Mouse (Mus musculus) ES-E14 (cell line): ENCODE measurements around the gene 1700025G04Rik. TPM values are rescaled to one million over a fixed set of nuclear protein-coding genes. Genes with fewer than 3 reads are reported as not detected.

ENCODE experiments used
- DNase-seq: peaks from one replicate; pipeline ENCODE4 v3.0.0-alpha.2; 2013; ENCODE audit warnings: low read depth, low spot score
- H3K27ac ChIP-seq: 2 replicates; pipeline ENCODE4 v1.5.1; 2012; ENCODE audit warnings: low read depth, mild to moderate bottlenecking, low read length, moderate library complexity, mixed read lengths; ENCODE audit not compliant: poor library complexity, insufficient read depth, severe bottlenecking
- H3K36me3 ChIP-seq: 2 replicates; pipeline ENCODE4 v1.6.1; 2012; ENCODE audit warnings: mild to moderate bottlenecking, low read length, moderate library complexity, mixed read lengths; ENCODE audit not compliant: control insufficient read depth, poor library complexity, insufficient read depth, severe bottlenecking
- H3K4me1 ChIP-seq, 2 experiments: fragments of 150-350 bp in 1 of 2; sonication (generic) in 1 of 2; 2 replicates each; pipeline ENCODE4 v1.6.1; 2012; ENCODE audit warnings: low read length in 2 of 2, mild to moderate bottlenecking in 1 of 2, mixed read lengths in 1 of 2; ENCODE audit not compliant: control insufficient read depth in 2 of 2, insufficient read depth in 2 of 2, poor library complexity in 1 of 2
- H3K4me3 ChIP-seq, 2 experiments: fragments of 150-350 bp in 1 of 2; sonication (generic) in 1 of 2; 2 replicates each; pipeline ENCODE4 v1.5.1; 2012; ENCODE audit warnings: low read length in 2 of 2, low read depth in 1 of 2, mild to moderate bottlenecking in 1 of 2, mixed read lengths in 1 of 2; ENCODE audit not compliant: insufficient read depth in 1 of 2, poor library complexity in 1 of 2, severe bottlenecking in 1 of 2
- H3K9ac ChIP-seq: 2 replicates; pipeline ENCODE4 v1.6.1; 2012; ENCODE audit warnings: low read depth, mild to moderate bottlenecking, low read length, mixed read lengths; ENCODE audit not compliant: poor library complexity, insufficient read depth, severe bottlenecking
- H3K9me3 ChIP-seq: fragments of 150-350 bp; sonication (generic); 2 replicates; pipeline ENCODE4 v1.6.1; 2012; ENCODE audit warnings: low read depth, mild to moderate bottlenecking, low read length; ENCODE audit not compliant: control insufficient read depth, insufficient read depth
- CHD2 ChIP-seq: IDR thresholded peaks from 2 replicates; pipeline ENCODE4 v1.6.1; 2014; ENCODE audit warnings: mild to moderate bottlenecking, low read depth, low read length, inconsistent platforms
- HCFC1 ChIP-seq: IDR thresholded peaks from 2 replicates; pipeline ENCODE4 v1.6.1; 2012; ENCODE audit warnings: low read length, inconsistent platforms, borderline replicate concordance; ENCODE audit not compliant: insufficient read depth
- MAFK ChIP-seq: IDR thresholded peaks from 2 replicates; pipeline ENCODE4 v1.6.1; 2014; ENCODE audit warnings: mild to moderate bottlenecking, low read depth, low read length, inconsistent platforms; ENCODE audit not compliant: insufficient read depth
- ZC3H11A ChIP-seq: IDR thresholded peaks from 2 replicates; pipeline ENCODE4 v1.6.1; 2012; ENCODE audit warnings: low read depth, mild to moderate bottlenecking, inconsistent platforms, low read length, borderline replicate concordance
- ZNF384 ChIP-seq: IDR thresholded peaks from 2 replicates; pipeline ENCODE4 v1.6.1; 2012; ENCODE audit warnings: low read depth, low read length, inconsistent platforms
- in situ Hi-C, 2 experiments: fragments of 600-800 bp; cut with MboI; formaldehyde crosslinking; loops; one replicate each; pipeline ENCODE4 v1.15.1; 2025; ENCODE audit warnings: low sequenced_read_pairs in 2 of 2, inconsistent platforms in 1 of 2; ENCODE audit not compliant: unreplicated experiment in 2 of 2
- total RNA-seq: library from RNA; depleted of rRNA; stranded (reverse); fragments of 300-350 nt; gene quantifications from 2 replicates; pipeline ENCODE4 v1.2.3, GENCODE M21; 2012

Gene 1700025G04Rik
- total RNA-seq, 1 experiment: 2.1 TPM

DNA sequence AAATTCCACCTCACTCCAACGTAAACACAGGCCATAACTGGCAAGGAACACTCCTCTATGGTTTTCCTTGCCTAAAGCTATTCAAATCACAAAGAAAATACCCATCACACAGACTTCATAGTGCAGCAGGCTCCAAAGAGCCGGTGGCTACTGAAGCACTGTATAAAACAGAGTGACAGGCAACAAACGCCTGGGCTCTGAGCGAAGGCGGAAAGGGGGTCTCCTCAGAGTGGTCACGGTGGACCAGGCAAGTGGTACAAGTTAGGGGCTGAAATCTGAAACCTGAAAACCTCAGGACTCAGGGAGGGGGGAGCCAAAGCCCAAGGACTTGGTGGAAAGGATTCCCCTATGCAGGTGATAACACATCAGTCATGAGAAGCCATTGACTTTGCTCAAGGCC lies 127.8 kb downstream of the 1700025G04Rik start:
- TF ChIP-seq CHD2 (no peak), MAFK (no peak), ZNF384 (no peak), HCFC1 (no peak), ZC3H11A (no peak)
- H3K36me3 ChIP-seq: no peaks in the 10 kb centered on the region
- H3K4me1 ChIP-seq: no peaks in the 10 kb centered on the region
- no peak overlapping the region for H3K4me3 ChIP-seq
- H3K9ac ChIP-seq: no peak overlapping the region
- no peak overlapping the region for H3K27ac ChIP-seq
- H3K9me3 ChIP-seq: no peaks in the 10 kb centered on the region
- in situ Hi-C loops: no loop called here
- no peak for DNase-seq

DNA sequence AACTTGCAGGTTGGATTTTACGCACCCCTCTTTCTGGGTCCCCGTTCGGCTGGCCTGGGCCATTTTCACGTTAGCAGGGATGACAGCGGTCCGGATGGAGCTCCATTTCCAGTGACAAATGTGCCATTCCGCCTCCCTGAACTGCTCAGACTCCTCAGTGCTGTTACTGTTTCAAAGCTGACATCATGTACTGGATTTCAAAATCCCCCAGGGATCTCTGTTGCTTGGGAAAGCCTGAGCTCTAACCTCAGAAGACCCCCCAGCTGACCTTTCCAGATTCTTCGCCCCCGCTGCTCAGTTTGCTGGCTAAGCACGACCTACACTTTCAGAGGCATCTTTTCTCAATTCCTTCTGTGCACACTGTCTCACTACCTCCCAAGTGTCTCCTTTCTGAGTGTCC lies 128.7 kb downstream of the 1700025G04Rik start:
- no peak overlapping the region for H3K4me3 ChIP-seq
- DNase-seq: no peak
- H3K36me3 ChIP-seq: no peaks in the 10 kb centered on the region
- H3K9ac ChIP-seq: no peak overlapping the region
- TF ChIP-seq HCFC1: no peak
- TF ChIP-seq CHD2: no peak
- TF ChIP-seq ZNF384: no peak
- no peaks in the 10 kb centered on the region for H3K4me1 ChIP-seq
- H3K27ac ChIP-seq: no peak overlapping the region
- in situ Hi-C loops: no loop called here
- no peaks in the 10 kb centered on the region for H3K9me3 ChIP-seq

DNA sequence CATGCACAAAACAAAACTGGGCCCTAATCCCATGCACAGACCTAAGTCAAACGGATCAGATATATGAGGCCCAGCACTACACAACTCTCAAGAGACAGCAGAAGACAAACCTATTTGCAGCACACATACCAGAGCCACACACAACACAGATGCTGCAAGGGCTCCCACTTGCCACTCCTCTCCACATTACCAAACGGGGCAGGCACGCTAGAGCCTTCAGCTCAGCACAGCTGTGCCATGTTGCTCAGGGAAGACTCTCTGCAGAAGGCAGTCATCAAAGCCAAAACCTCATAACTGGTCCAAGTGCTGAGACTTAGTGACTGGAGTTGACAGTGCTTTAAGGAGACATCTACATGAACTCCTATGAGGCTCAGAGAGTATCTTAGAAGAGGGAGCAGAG lies 130.9 kb downstream of the 1700025G04Rik start:
- no peak for DNase-seq
- Histone ChIP-seq H3K9ac (no peak overlapping the region), H3K9me3 (no peaks in the 10 kb centered on the region), H3K27ac (no peak overlapping the region), H3K36me3 (no peaks in the 10 kb centered on the region), H3K4me3 (no peak overlapping the region), H3K4me1 (no peaks in the 10 kb centered on the region)
- TF ChIP-seq ZC3H11A (no peak), ZNF384 (no peak), HCFC1 (no peak), MAFK (no peak), CHD2 (no peak)
- in situ Hi-C loops: no loop called here

DNA sequence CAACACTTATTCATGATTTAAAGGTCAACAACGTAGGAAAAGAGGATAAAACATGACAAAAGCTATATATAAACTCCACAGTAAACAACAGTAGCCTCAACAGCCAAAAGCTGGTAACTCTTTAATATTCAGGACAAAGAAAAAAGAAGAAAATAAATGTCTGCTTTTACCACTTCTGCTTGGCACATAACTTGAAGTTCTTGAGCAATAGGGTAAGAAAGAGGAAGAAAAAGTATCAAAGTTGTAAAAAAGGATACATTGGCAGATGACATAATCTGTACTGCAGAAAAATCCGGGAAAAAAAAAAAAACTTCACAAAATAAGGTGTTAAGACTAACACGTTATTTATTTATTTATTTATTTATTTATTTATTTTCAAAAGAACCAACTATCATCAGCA lies 131.5 kb downstream of the 1700025G04Rik start:
- in situ Hi-C loops: no loop called here
- TF ChIP-seq CHD2 (no peak), HCFC1 (no peak), ZNF384 (no peak)
- Histone ChIP-seq H3K4me3 (no peak overlapping the region), H3K9ac (no peak overlapping the region), H3K27ac (no peak overlapping the region), H3K4me1 (no peaks in the 10 kb centered on the region), H3K9me3 (no peaks in the 10 kb centered on the region), H3K36me3 (no peaks in the 10 kb centered on the region)
- no peak for DNase-seq

DNA sequence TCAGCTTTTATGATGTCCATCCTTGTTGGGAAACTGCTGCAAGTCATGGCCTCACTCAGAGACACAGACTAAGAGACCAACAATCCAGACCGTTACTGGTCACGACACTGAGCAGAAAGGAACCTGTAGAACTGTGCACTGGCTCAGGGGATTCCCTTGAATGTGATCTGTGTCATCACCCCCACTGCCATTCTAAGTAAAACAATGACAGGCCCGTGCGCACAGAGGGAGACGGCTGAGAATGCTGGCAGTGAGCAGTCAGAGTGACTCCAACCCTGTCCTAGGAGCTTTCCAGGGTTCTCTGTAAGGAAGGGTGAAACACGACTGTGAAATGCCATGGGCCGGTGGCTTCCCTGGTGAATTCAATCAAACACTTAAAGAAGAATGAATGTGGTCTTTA lies 132.3 kb downstream of the 1700025G04Rik start:
- H3K27ac ChIP-seq: no peak overlapping the region
- H3K36me3 ChIP-seq: no peaks in the 10 kb centered on the region
- no peak overlapping the region for H3K9ac ChIP-seq
- in situ Hi-C loops: no loop called here
- DNase-seq: no peak
- H3K4me1 ChIP-seq: no peaks in the 10 kb centered on the region
- no peaks in the 10 kb centered on the region for H3K9me3 ChIP-seq
- no peak overlapping the region for H3K4me3 ChIP-seq
- TF ChIP-seq ZNF384 (no peak), ZC3H11A (no peak), HCFC1 (no peak), CHD2 (no peak), MAFK (no peak)
